Mouse (Mus musculus) embryonic facial prominence, embryonic 13.5 days (tissue): ENCODE data around the gene Mark3. TPM values are rescaled to one million over a fixed set of nuclear protein-coding genes. Genes with fewer than 3 reads are reported as not detected.
"Not testable (repeated sequence)": the region's sequence is repeated elsewhere in the genome, so short reads cannot be mapped to it uniquely, and the experiment has no call there.

Experiments
- ATAC-seq: fragments of 200-750 bp; cut with Nextera tagmentation; 2 replicates; pipeline ENCODE4 v1.8.0; 2017; ENCODE audit warnings: low read depth; ENCODE audit not compliant: insufficient number of reproducible peaks, insufficient read depth, low FRiP score, low TSS enrichment
- H3K27ac ChIP-seq: fragments of 300-500 bp; sonication (generic); 2 replicates; pipeline ENCODE4 v1.5.1; 2015; ENCODE audit warnings: moderate library complexity, mild to moderate bottlenecking, inconsistent platforms
- H3K27me3 ChIP-seq: fragments of 300-500 bp; sonication (generic); 2 replicates; pipeline ENCODE4 v1.6.1; 2015; ENCODE audit warnings: mild to moderate bottlenecking, inconsistent platforms
- H3K36me3 ChIP-seq: fragments of 300-500 bp; sonication (generic); 2 replicates; pipeline ENCODE4 v1.6.1; 2015; ENCODE audit warnings: mild to moderate bottlenecking, inconsistent platforms
- H3K4me1 ChIP-seq: fragments of 300-500 bp; sonication (generic); 2 replicates; pipeline ENCODE4 v1.6.1; 2015; ENCODE audit warnings: inconsistent platforms
- H3K4me2 ChIP-seq: fragments of 300-500 bp; sonication (generic); 2 replicates; pipeline ENCODE4 v1.6.1; 2015; ENCODE audit warnings: moderate library complexity, mild to moderate bottlenecking, inconsistent platforms
- H3K4me3 ChIP-seq: fragments of 300-500 bp; sonication (generic); 2 replicates; pipeline ENCODE4 v1.5.1; 2015; ENCODE audit warnings: mild to moderate bottlenecking, inconsistent platforms
- H3K9ac ChIP-seq: fragments of 300-500 bp; sonication (generic); 2 replicates; pipeline ENCODE4 v1.6.1; 2015; ENCODE audit warnings: mild to moderate bottlenecking, inconsistent platforms
- H3K9me3 ChIP-seq: fragments of 300-500 bp; sonication (generic); 2 replicates; pipeline ENCODE4 v1.6.1; 2016; ENCODE audit warnings: inconsistent platforms
- WGBS: fragments of 180-500 bp; shearing (Covaris S2); methylation state at CpG from one replicate; pipeline ENCODE4 v1.1.7; 2015; ENCODE audit warnings: mixed read lengths; 5-methylcytosine and 5-hydroxymethylcytosine counted together
- polyA plus RNA-seq: library from polyadenylated mRNA; unstranded; fragments of >200 nt; fragmentation: Nextera tagmentation; extraction: Ambion mirVana; gene quantifications from 2 replicates; pipeline ENCODE4 v1.2.1, GENCODE M21; 2015

The Mark3 gene
- polyA plus RNA-seq, 1 experiment from 2014 or later, result 52.0 TPM

GRCm38 (mm10) chr12:111653434-111653833, 79.1 kb downstream of the Mark3 start:
- WGBS, result 44% methylated on average over 3 of the region's 3 CpGs
- Histone ChIP-seq H3K4me3 (no peak overlapping the region), H3K36me3 (peaks cover 83% of the 10 kb centered on the region), H3K4me1 (no peaks in the 10 kb centered on the region), H3K27me3 (no peaks in the 10 kb centered on the region), H3K27ac (no peak overlapping the region), H3K4me2 (no peak overlapping the region), H3K9ac (no peak overlapping the region), H3K9me3 (no peaks in the 10 kb centered on the region)
- no peak for ATAC-seq

- H3K4me2 ChIP-seq, result no peak overlapping the region
- H3K9ac ChIP-seq, result no peak overlapping the region
- WGBS, result 93% methylated on average over 11 of the region's 11 CpGs
- H3K4me3 ChIP-seq, result no peak overlapping the region
- peaks cover 79% of the 10 kb centered on the region for H3K36me3 ChIP-seq
- ATAC-seq, result no peak; the same call in 1 of the 2 replicates
- H3K9me3 ChIP-seq, result no peaks in the 10 kb centered on the region
- no peaks in the 10 kb centered on the region for H3K4me1 ChIP-seq
- no peaks in the 10 kb centered on the region for H3K27me3 ChIP-seq
- no peak overlapping the region for H3K27ac ChIP-seq
These were observed 81.4 kb downstream of the Mark3 start for GRCm38 (mm10) chr12:111655695-111656094.

- WGBS, result 96% methylated on average over 4 of the region's 4 CpGs
- H3K27me3 ChIP-seq, result no peaks in the 10 kb centered on the region
- peaks cover 71% of the 10 kb centered on the region for H3K36me3 ChIP-seq
- H3K4me2 ChIP-seq, result no peak overlapping the region
- no peaks in the 10 kb centered on the region for H3K9me3 ChIP-seq
- H3K27ac ChIP-seq, result no peak overlapping the region
- ATAC-seq, result no peak
- no peak overlapping the region for H3K4me3 ChIP-seq
- H3K4me1 ChIP-seq, result peaks cover 6% of the 10 kb centered on the region
- no peak overlapping the region for H3K9ac ChIP-seq
These were observed 85.0 kb downstream of the Mark3 start for GRCm38 (mm10) chr12:111659331-111659730.

GRCm38 (mm10) chr12:111660628-111661027, 86.3 kb downstream of the Mark3 start:
- peaks cover 59% of the 10 kb centered on the region for H3K36me3 ChIP-seq

GRCm38 (mm10) chr12:111661554-111661953, 87.2 kb downstream of the Mark3 start:
- ATAC-seq, H3K9ac ChIP-seq: not testable (repeated sequence)

More at GRCm38 (mm10) chr12:111660628-111661027, 86.3 kb downstream of the Mark3 start:
- H3K9me3 ChIP-seq, result no peaks in the 10 kb centered on the region
- no peak for ATAC-seq
- no peaks in the 10 kb centered on the region for H3K27me3 ChIP-seq
- peaks cover 9% of the 10 kb centered on the region for H3K4me1 ChIP-seq
- H3K4me2 ChIP-seq, result no peak overlapping the region
- H3K9ac ChIP-seq, result no peak overlapping the region
- WGBS, result 97% methylated on average over 1 of the region's 1 CpGs
- H3K27ac ChIP-seq, result no peak overlapping the region
- no peak overlapping the region for H3K4me3 ChIP-seq

GRCm38 (mm10) chr12:111663228-111664143, 89.2 kb downstream of the Mark3 start:
- H3K9me3 ChIP-seq, result no peaks in the 10 kb centered on the region
- no peak for ATAC-seq
- H3K9ac ChIP-seq, result peak overlapping the region; percentile 21; the same call in 1 of the 2 replicates
- no peak overlapping the region for H3K4me3 ChIP-seq
- WGBS, result 66% methylated on average over 17 of the region's 17 CpGs
- H3K36me3 ChIP-seq, result peaks cover 34% of the 10 kb centered on the region
- H3K27ac ChIP-seq, result peak overlapping the region; percentile 28; the same call in 1 of the 2 replicates
- H3K27me3 ChIP-seq, result no peaks in the 10 kb centered on the region
- peaks cover 14% of the 10 kb centered on the region for H3K4me1 ChIP-seq
- no peak overlapping the region for H3K4me2 ChIP-seq

More at GRCm38 (mm10) chr12:111661554-111661953, 87.2 kb downstream of the Mark3 start:
- Histone ChIP-seq H3K4me1 (peaks cover 13% of the 10 kb centered on the region), H3K36me3 (peaks cover 51% of the 10 kb centered on the region)
- H3K27me3 ChIP-seq, H3K9me3 ChIP-seq, H3K4me2 ChIP-seq, H3K4me3 ChIP-seq, H3K27ac ChIP-seq: not testable (repeated sequence)
- 97% methylated on average over 11 of the region's 11 CpGs for WGBS

GRCm38 (mm10) chr12:111664144-111664634, 89.9 kb downstream of the Mark3 start:
- Histone ChIP-seq H3K4me1 (peaks cover 21% of the 10 kb centered on the region), H3K4me2 (no peak overlapping the region), H3K9ac (peak overlapping the region; percentile 21; the same call in 1 of the 2 replicates), H3K4me3 (no peak overlapping the region), H3K27me3 (peaks cover 2% of the 10 kb centered on the region; the same call in 1 of the 2 replicates), H3K9me3 (no peaks in the 10 kb centered on the region), H3K36me3 (peaks cover 29% of the 10 kb centered on the region), H3K27ac (peak overlapping the region; percentile 28; the same call in 1 of the 2 replicates)
- no peak for ATAC-seq
- 38% methylated on average over 6 of the region's 6 CpGs for WGBS

GRCm38 (mm10) chr12:111665041-111665880, 90.9 kb downstream of the Mark3 start:
- H3K36me3 ChIP-seq, result peaks cover 20% of the 10 kb centered on the region
- ATAC-seq, result no peak
- 0 out of 2 replicates have a peak overlapping the region, but pooled peaks have one; percentile 4 for H3K9ac ChIP-seq
- H3K9me3 ChIP-seq, result no peaks in the 10 kb centered on the region
- peaks cover 13% of the 10 kb centered on the region for H3K27me3 ChIP-seq
- H3K4me3 ChIP-seq, result no peak overlapping the region
- WGBS, result 80% methylated on average over 13 of the region's 13 CpGs
- H3K4me1 ChIP-seq, result peaks cover 24% of the 10 kb centered on the region
- no peak overlapping the region for H3K4me2 ChIP-seq
- H3K27ac ChIP-seq, result peak overlapping the region; percentile 13; the same call in 1 of the 2 replicates

GRCm38 (mm10) chr12:111666380-111666779, 92.1 kb downstream of the Mark3 start:
- Histone ChIP-seq H3K9ac (no peak overlapping the region), H3K4me3 (no peak overlapping the region), H3K27me3 (peaks cover 24% of the 10 kb centered on the region), H3K27ac (no peak overlapping the region), H3K4me2 (no peak overlapping the region), H3K9me3 (no peaks in the 10 kb centered on the region), H3K36me3 (peaks cover 9% of the 10 kb centered on the region; the same call in 1 of the 2 replicates), H3K4me1 (peaks cover 35% of the 10 kb centered on the region)
- no peak for ATAC-seq
- 73% methylated on average over 13 of the region's 13 CpGs for WGBS

GRCm38 (mm10) chr12:111667421-111667820, 93.1 kb downstream of the Mark3 start:
- no peaks in the 10 kb centered on the region for H3K9me3 ChIP-seq
- no peak for ATAC-seq
- H3K4me2 ChIP-seq, result no peak overlapping the region
- no peak overlapping the region for H3K27ac ChIP-seq
- peaks cover 34% of the 10 kb centered on the region for H3K27me3 ChIP-seq
- WGBS, result 94% methylated on average over 5 of the region's 5 CpGs
- H3K36me3 ChIP-seq, result peaks cover under 1% of the 10 kb centered on the region; the same call in 1 of the 2 replicates
- no peak overlapping the region for H3K4me3 ChIP-seq
- no peak overlapping the region; the same call in 1 of the 2 replicates for H3K9ac ChIP-seq
- H3K4me1 ChIP-seq, result peaks cover 46% of the 10 kb centered on the region

GRCm38 (mm10) chr12:111668457-111668912, 94.2 kb downstream of the Mark3 start:
- Histone ChIP-seq H3K9me3 (no peaks in the 10 kb centered on the region), H3K27me3 (peaks cover 45% of the 10 kb centered on the region), H3K4me2 (peak overlapping the region; percentile 63), H3K4me3 (peak overlapping the region; percentile 30), H3K27ac (peak overlapping the region; percentile 87), H3K9ac (peak overlapping the region; percentile 65), H3K4me1 (peaks cover 49% of the 10 kb centered on the region), H3K36me3 (no peaks in the 10 kb centered on the region)
- ATAC-seq, result peak; percentile 74
- 0% methylated on average over 8 of the region's 8 CpGs for WGBS
